Mouse (Mus musculus): ENCODE results near the gene Gpr1. TPM values are rescaled to one million over a fixed set of nuclear protein-coding genes. Genes with fewer than 3 reads are reported as not detected.
A peak's percentile ranks its signal among the peaks of the same experiment; 100 is the strongest.
"Not testable (repeated sequence)": the region's sequence is repeated elsewhere in the genome, so short reads cannot be mapped to it uniquely, and the experiment has no call there.

The Gpr1 gene
- polyA plus RNA-seq, 1 experiment from 2014 or later, result 0.44 TPM

GRCm38 (mm10) chr1:63176259-63176603 is 38.1 kb downstream of the Gpr1 start:
- Histone ChIP-seq H3K4me2 (peak overlapping the region; percentile 71), H3K27ac (replicated peaks) (peak overlapping the region; percentile 87), H3K4me3 (peak overlapping the region; percentile 93), H3K27me3 (no peaks in the 10 kb centered on the region), H3K36me3 (peaks cover 26% of the 10 kb centered on the region), H3K4me1 (replicated peaks) (peaks cover 32% of the 10 kb centered on the region), H3K9ac (peak overlapping the region; percentile 98), H3K9me3 (no peaks in the 10 kb centered on the region)
- peak; percentile 62 for ATAC-seq (ENCODE audit: low FRiP score, low read depth)
- 0% methylated on average over 14 of the region's 14 CpGs for WGBS

GRCm38 (mm10) chr1:63175853-63176252 is 38.5 kb downstream of the Gpr1 start:
- Histone ChIP-seq H3K36me3 (peaks cover 26% of the 10 kb centered on the region), H3K27ac (replicated peaks) (peak overlapping the region; percentile 87), H3K9ac (peak overlapping the region; percentile 98), H3K27me3 (no peaks in the 10 kb centered on the region), H3K9me3 (no peaks in the 10 kb centered on the region), H3K4me1 (replicated peaks) (peaks cover 32% of the 10 kb centered on the region), H3K4me2 (peak overlapping the region; percentile 71), H3K4me3 (peak overlapping the region; percentile 93)
- WGBS, result 11% methylated on average over 11 of the region's 11 CpGs
- no peak for ATAC-seq (ENCODE audit: low FRiP score, low read depth)

GRCm38 (mm10) chr1:63168638-63169037 is 45.7 kb downstream of the Gpr1 start:
- Histone ChIP-seq H3K4me2 (no peak overlapping the region), H3K27ac (replicated peaks) (no peak overlapping the region), H3K36me3 (peaks cover 63% of the 10 kb centered on the region), H3K9me3 (no peaks in the 10 kb centered on the region), H3K9ac (no peak overlapping the region), H3K4me3 (no peak overlapping the region), H3K27me3 (no peaks in the 10 kb centered on the region), H3K4me1 (replicated peaks) (no peaks in the 10 kb centered on the region)
- ATAC-seq (ENCODE audit: low FRiP score, low read depth), result no peak
- WGBS, result 96% methylated on average over 2 of the region's 2 CpGs

GRCm38 (mm10) chr1:63140231-63140630 is 74.1 kb downstream of the Gpr1 start:
- Histone ChIP-seq H3K4me3 (no peak overlapping the region), H3K36me3 (peaks cover 44% of the 10 kb centered on the region), H3K9me3 (no peaks in the 10 kb centered on the region), H3K9ac (no peak overlapping the region), H3K27me3 (no peaks in the 10 kb centered on the region), H3K4me2 (no peak overlapping the region), H3K4me1 (replicated peaks) (no peaks in the 10 kb centered on the region), H3K27ac (replicated peaks) (no peak overlapping the region)
- ATAC-seq (ENCODE audit: low FRiP score, low read depth), result no peak
- WGBS, result 97% methylated on average over 13 of the region's 13 CpGs

- WGBS, result 93% methylated on average over 1 of the region's 1 CpGs
- not testable (repeated sequence) for H3K4me2 ChIP-seq; ATAC-seq (ENCODE audit: low FRiP score, low read depth); H3K27me3 ChIP-seq; H3K27ac ChIP-seq (replicated peaks); H3K4me3 ChIP-seq; H3K9ac ChIP-seq; H3K4me1 ChIP-seq (replicated peaks); H3K9me3 ChIP-seq
- peaks cover 32% of the 10 kb centered on the region for H3K36me3 ChIP-seq
These were observed 75.8 kb downstream of the Gpr1 start for GRCm38 (mm10) chr1:63138586-63138985.

GRCm38 (mm10) chr1:63137971-63138370 is 76.4 kb downstream of the Gpr1 start:
- H3K4me3 ChIP-seq, result no peak overlapping the region
- H3K9ac ChIP-seq, result no peak overlapping the region
- H3K4me2 ChIP-seq, result no peak overlapping the region
- H3K9me3 ChIP-seq, result no peaks in the 10 kb centered on the region
- no peak for ATAC-seq (ENCODE audit: low FRiP score, low read depth)
- peaks cover 28% of the 10 kb centered on the region for H3K36me3 ChIP-seq
- no peak overlapping the region for H3K27ac ChIP-seq (replicated peaks)
- WGBS, result 84% methylated on average over 2 of the region's 2 CpGs
- H3K4me1 ChIP-seq (replicated peaks), result no peaks in the 10 kb centered on the region
- H3K27me3 ChIP-seq, result no peaks in the 10 kb centered on the region

GRCm38 (mm10) chr1:63134530-63134929 is 79.8 kb downstream of the Gpr1 start:
- WGBS, result 84% methylated on average over 3 of the region's 3 CpGs
- Histone ChIP-seq H3K27me3 (no peaks in the 10 kb centered on the region), H3K4me1 (replicated peaks) (peaks cover 6% of the 10 kb centered on the region; the same call in 1 of the 2 replicates), H3K9me3 (no peaks in the 10 kb centered on the region), H3K9ac (no peak overlapping the region), H3K36me3 (peaks cover 12% of the 10 kb centered on the region), H3K4me3 (no peak overlapping the region), H3K27ac (replicated peaks) (no peak overlapping the region), H3K4me2 (no peak overlapping the region)
- no peak for ATAC-seq (ENCODE audit: low FRiP score, low read depth)

Small RNA genes within 50 kb of the gene (microRNA-seq; reads per million reads assigned to microRNA genes)
- not detected for gene Gm24557
- not detected for gene Gm27512

Other genes starting within 250 kb of the Gpr1 start
- 9.9 and 10.5 TPM in 2 replicates for gene Ino80d, start 99.9 kb downstream of the Gpr1 start, polyA plus RNA-seq (2015; fragmentation: Nextera tagmentation; extraction: Ambion mirVana)
- gene Eef1b2, start 37.7 kb downstream of the Gpr1 start, polyA plus RNA-seq (2015; fragmentation: Nextera tagmentation; extraction: Ambion mirVana), result 434 and 455 TPM in 2 replicates
- 138 and 142 TPM in 2 replicates for gene Ndufs1, start 37.7 kb downstream of the Gpr1 start, polyA plus RNA-seq (2015; fragmentation: Nextera tagmentation; extraction: Ambion mirVana)
- gene Zdbf2, start 58.7 kb upstream of the Gpr1 start, polyA plus RNA-seq (2015; fragmentation: Nextera tagmentation; extraction: Ambion mirVana), result 30.4 and 37.8 TPM in 2 replicates
- gene Adam23, start 231.3 kb upstream of the Gpr1 start, polyA plus RNA-seq (2015; fragmentation: Nextera tagmentation; extraction: Ambion mirVana), result 13.6 and 16.5 TPM in 2 replicates